In genomic region chr10:39229233-39229632, GRCm38 (mm10) we compare ENCODE assay signal across 23 mouse cellular contexts.
DNase-seq lines count a peak whose midpoint lies in the region; ATAC-seq lines count a peak whose summit lies in the region.
"Had no signal": no experiment of that assay in that cellular context is flagged by ENCODE, and none has a peak within 500 bp of the region (broad histone marks: within the 10 kb centered on the region; RNA-seq: fewer than 3 reads in every experiment).

No protein-coding gene starts in this region.

- DNase-seq in heart, adult 11 months, result peak; percentile 62
- no peak for DNase-seq in heart, adult 8-10 months (ENCODE audit: low spot score)
- no peak for DNase-seq in neural tube, embryonic 10.5 days (ENCODE audit: extremely low spot score, low spot score)
- DNase-seq in gastrocnemius, postnatal 10 days, result no peak
- DNase-seq: adrenal gland, adult 2 months; adrenal gland, postnatal 14 days; cerebellum, adult 11-12 months; cerebellum, adult 8-10 months; cerebellum, postnatal 10 days; cerebellum, postnatal 36 days; embryo, embryonic 11 days; gastrocnemius, postnatal 36 days had no signal

- no peak overlapping the region for H3K4me3 ChIP-seq in neural tube, embryonic 13.5 days
- no peak overlapping the region for H3K4me3 ChIP-seq in neural tube, embryonic 15.5 days (replicated peaks)
- H3K4me3 ChIP-seq: embryonic facial prominence, embryonic 10.5 days; embryonic facial prominence, embryonic 13.5 days; erythroblast, embryonic 14.5 days; forebrain, embryonic 12.5 days; forebrain, embryonic 15.5 days had no signal

- no peaks in the 10 kb centered on the region for H3K36me3 ChIP-seq in neural tube, embryonic 13.5 days
- H3K36me3 ChIP-seq in neural tube, embryonic 15.5 days, result no peaks in the 10 kb centered on the region
- H3K36me3 ChIP-seq: embryonic facial prominence, embryonic 10.5 days; embryonic facial prominence, embryonic 13.5 days; forebrain, embryonic 12.5 days; forebrain, embryonic 15.5 days had no signal

- peaks cover 42% of the 10 kb centered on the region for H3K4me1 ChIP-seq in neural tube, embryonic 13.5 days (replicated peaks)
- peaks cover 28% of the 10 kb centered on the region for H3K4me1 ChIP-seq in neural tube, embryonic 15.5 days

- no peaks in the 10 kb centered on the region for H3K27me3 ChIP-seq in neural tube, embryonic 13.5 days
- H3K27me3 ChIP-seq in neural tube, embryonic 15.5 days (replicated peaks), result no peaks in the 10 kb centered on the region
- H3K27me3 ChIP-seq: embryonic facial prominence, embryonic 13.5 days; forebrain, embryonic 12.5 days; forebrain, embryonic 15.5 days had no signal

- no peak overlapping the region for H3K4me2 ChIP-seq in neural tube, embryonic 13.5 days
- no peak overlapping the region for H3K4me2 ChIP-seq in neural tube, embryonic 15.5 days
- H3K4me2 ChIP-seq: embryonic facial prominence, embryonic 13.5 days; forebrain, embryonic 12.5 days; forebrain, embryonic 15.5 days; hindbrain, embryonic 14.5 days had no signal

- no peaks in the 10 kb centered on the region for H3K9me3 ChIP-seq in neural tube, embryonic 13.5 days
- no peaks in the 10 kb centered on the region for H3K9me3 ChIP-seq in neural tube, embryonic 15.5 days (replicated peaks)
- H3K9me3 ChIP-seq: embryonic facial prominence, embryonic 10.5 days; embryonic facial prominence, embryonic 13.5 days; forebrain, embryonic 15.5 days had no signal

- peak overlapping the region; percentile 77 for H3K27ac ChIP-seq in neural tube, embryonic 13.5 days (replicated peaks)
- H3K27ac ChIP-seq in neural tube, embryonic 15.5 days (replicated peaks), result peak overlapping the region; percentile 45
- H3K27ac ChIP-seq: embryonic facial prominence, embryonic 10.5 days; embryonic facial prominence, embryonic 13.5 days; forebrain, embryonic 12.5 days; hindbrain, postnatal 0 days had no signal

- ATAC-seq in neural tube, embryonic 13.5 days (ENCODE audit: low read depth), result no peak
- ATAC-seq in neural tube, embryonic 15.5 days (ENCODE audit: low FRiP score), result no peak
- ATAC-seq: forebrain, embryonic 15.5 days; hindbrain, postnatal 0 days; inflammation-experienced regulatory T-cells, adult 6 months; intestine, embryonic 16.5 days had no signal

- no peak overlapping the region for H3K9ac ChIP-seq in neural tube, embryonic 13.5 days
- no peak overlapping the region for H3K9ac ChIP-seq in neural tube, embryonic 15.5 days (replicated peaks)
- H3K9ac ChIP-seq: embryonic facial prominence, embryonic 13.5 days; forebrain, embryonic 12.5 days; forebrain, embryonic 15.5 days; hindbrain, embryonic 14.5 days had no signal

- WGBS in neural tube, embryonic 13.5 days, result 93% methylated on average over 4 of the region's 4 CpGs
- WGBS in neural tube, embryonic 15.5 days, result 94% methylated on average over 4 of the region's 4 CpGs
